Mouse (Mus musculus) fibroblast of lung, adult 2 months (primary cell): ENCODE data around the gene Olfr344.

ENCODE experiments used
- DNase-seq: peaks from one replicate; pipeline ENCODE4 v3.0.0-alpha.2; 2011; ENCODE audit warnings: low read depth

Gene Olfr344

DNA sequence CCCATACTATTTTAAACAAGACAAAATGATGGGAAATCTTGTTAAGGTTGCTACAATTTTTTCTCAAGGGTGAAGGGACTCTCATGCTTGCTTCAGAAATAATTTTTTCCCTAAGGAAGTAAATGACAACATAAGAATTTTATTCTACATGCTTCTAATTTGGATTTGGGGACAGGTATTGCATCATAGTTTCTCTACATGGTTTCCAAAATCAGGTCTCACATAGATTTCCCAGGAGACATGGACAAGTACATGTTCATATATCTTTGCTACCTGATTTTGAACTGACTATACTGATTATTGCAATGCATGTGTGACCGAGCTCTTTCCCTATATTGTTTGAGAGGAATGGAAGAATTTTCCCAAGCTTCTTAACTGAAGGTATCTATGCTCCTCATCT, at the start of gene Olfr344:
Olfr344 (plus strand) TSS at position 301 of the 400 bp plus-strand sequence.
- DNase-seq: no peak

GRCm38 (mm10) chr2:36524698-36525097, 41.8 kb upstream of the Olfr344 start, which contains the start of gene Olfr342:
Gene Olfr342 (plus strand): TSS chr2:36524998.
- DNase-seq: no peak

- DNase-seq: no peak
These were observed 1.3 kb upstream of the Olfr344 start for GRCm38 (mm10) chr2:36565156-36565555.

DNA sequence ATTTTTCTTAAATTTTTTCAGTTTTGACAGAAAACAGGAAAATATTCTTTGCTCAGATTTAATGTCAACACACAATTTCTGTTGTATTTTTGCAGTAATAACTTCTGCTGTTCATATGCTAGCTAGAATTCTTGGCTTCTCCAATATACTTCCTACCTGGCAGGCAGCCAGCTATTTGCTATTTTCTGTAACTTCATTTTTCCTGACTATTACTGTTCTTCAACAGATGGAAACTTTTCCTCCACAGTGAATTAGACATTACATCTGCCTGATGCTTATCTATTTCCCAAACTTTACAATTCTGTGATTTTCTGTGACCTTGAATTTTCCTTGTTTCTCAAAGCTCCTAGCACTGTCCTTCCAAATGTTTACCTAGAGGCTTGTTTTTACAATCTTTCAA, 560 bp downstream of the Olfr344 start:
- no peak for DNase-seq

- DNase-seq: no peak
These were observed 1.4 kb downstream of the Olfr344 start for GRCm38 (mm10) chr2:36567845-36568244.
